Mouse (Mus musculus) heart, embryonic 14.5 days (tissue): Measurements from ENCODE around the gene Mmp23. TPM values are rescaled to one million over a fixed set of nuclear protein-coding genes. Genes with fewer than 3 reads are reported as not detected.

Source experiments
- ATAC-seq: fragments of 200-750 bp; cut with Nextera tagmentation; 2 replicates; pipeline ENCODE4 v1.8.0; 2017; ENCODE audit warnings: low read depth, moderate TSS enrichment; ENCODE audit not compliant: insufficient number of reproducible peaks, insufficient read depth, low FRiP score
- H3K27ac ChIP-seq, 2 experiments: fragments of 200-500 bp in 1 of 2; fragments of 300-500 bp in 1 of 2; sonication (generic) in 1 of 2; replicated peaks in 1 of 2; 2 replicates each; pipeline ENCODE4 v1.5.1; 2012 to 2014; ENCODE audit warnings: low read depth in 2 of 2, low read length in 2 of 2, control low read depth in 1 of 2, mild to moderate bottlenecking in 1 of 2, mixed read lengths in 1 of 2; ENCODE audit not compliant: control insufficient read depth in 1 of 2, insufficient read depth in 1 of 2
- H3K27me3 ChIP-seq: fragments of 300-500 bp; sonication (generic); 2 replicates; pipeline ENCODE4 v1.6.1; 2014; ENCODE audit warnings: mild to moderate bottlenecking, low read length, control low read depth; ENCODE audit not compliant: control insufficient read depth, insufficient read depth
- H3K36me3 ChIP-seq: fragments of 300-500 bp; sonication (generic); 2 replicates; pipeline ENCODE4 v1.6.1; 2014; ENCODE audit warnings: mild to moderate bottlenecking, control low read depth, low read length, mixed read lengths; ENCODE audit not compliant: control insufficient read depth, insufficient read depth
- H3K4me1 ChIP-seq, 2 experiments: fragments of 200-500 bp in 1 of 2; fragments of 300-500 bp in 1 of 2; sonication (generic) in 1 of 2; 2 replicates each; pipeline ENCODE4 v1.6.1; 2012 to 2014; ENCODE audit warnings: low read length in 2 of 2, control low read depth in 1 of 2, mixed read lengths in 1 of 2; ENCODE audit not compliant: control insufficient read depth in 2 of 2, insufficient read depth in 2 of 2
- H3K4me2 ChIP-seq: fragments of 300-500 bp; sonication (generic); 2 replicates; pipeline ENCODE4 v1.6.1; 2014; ENCODE audit warnings: mild to moderate bottlenecking, low read length
- H3K4me3 ChIP-seq, 2 experiments: fragments of 200-500 bp in 1 of 2; fragments of 300-500 bp in 1 of 2; sonication (generic) in 1 of 2; 2 replicates each; pipeline ENCODE4 v1.5.1; 2012 to 2014; ENCODE audit warnings: low read length in 2 of 2, mild to moderate bottlenecking in 2 of 2, control low read depth in 1 of 2, low read depth in 1 of 2, moderate library complexity in 1 of 2; ENCODE audit not compliant: control insufficient read depth in 1 of 2, insufficient read depth in 1 of 2
- H3K9ac ChIP-seq: fragments of 300-500 bp; sonication (generic); 2 replicates; pipeline ENCODE4 v1.6.1; 2014; ENCODE audit warnings: mild to moderate bottlenecking, low read length
- H3K9me3 ChIP-seq: fragments of 300-500 bp; sonication (generic); 2 replicates; pipeline ENCODE4 v1.6.1; 2016; ENCODE audit warnings: low read length, control low read depth; ENCODE audit not compliant: control insufficient read depth
- WGBS: fragments of 180-500 bp; shearing (Covaris S2); extraction: QIAGEN DNeasy Blood & Tissue Kit; methylation state at CpG from one replicate; pipeline ENCODE4 v1.1.7; 2014; 5-methylcytosine and 5-hydroxymethylcytosine counted together
- polyA plus RNA-seq: library from polyadenylated mRNA; unstranded; fragments of >200 nt; fragmentation: Nextera tagmentation; extraction: Ambion mirVana; gene quantifications from 2 replicates; pipeline ENCODE4 v1.2.1, GENCODE M21; 2014

Gene Mmp23
- polyA plus RNA-seq, 1 experiment from 2014 or later, result 67.1 TPM

GRCm38 (mm10) chr4:155669598-155670075 is 16.5 kb upstream of the Mmp23 start:
- H3K9ac ChIP-seq, result peak overlapping the region; percentile 92
- 3% methylated on average over 8 of the region's 8 CpGs for WGBS
- no peak overlapping the region for H3K27ac ChIP-seq

DNA sequence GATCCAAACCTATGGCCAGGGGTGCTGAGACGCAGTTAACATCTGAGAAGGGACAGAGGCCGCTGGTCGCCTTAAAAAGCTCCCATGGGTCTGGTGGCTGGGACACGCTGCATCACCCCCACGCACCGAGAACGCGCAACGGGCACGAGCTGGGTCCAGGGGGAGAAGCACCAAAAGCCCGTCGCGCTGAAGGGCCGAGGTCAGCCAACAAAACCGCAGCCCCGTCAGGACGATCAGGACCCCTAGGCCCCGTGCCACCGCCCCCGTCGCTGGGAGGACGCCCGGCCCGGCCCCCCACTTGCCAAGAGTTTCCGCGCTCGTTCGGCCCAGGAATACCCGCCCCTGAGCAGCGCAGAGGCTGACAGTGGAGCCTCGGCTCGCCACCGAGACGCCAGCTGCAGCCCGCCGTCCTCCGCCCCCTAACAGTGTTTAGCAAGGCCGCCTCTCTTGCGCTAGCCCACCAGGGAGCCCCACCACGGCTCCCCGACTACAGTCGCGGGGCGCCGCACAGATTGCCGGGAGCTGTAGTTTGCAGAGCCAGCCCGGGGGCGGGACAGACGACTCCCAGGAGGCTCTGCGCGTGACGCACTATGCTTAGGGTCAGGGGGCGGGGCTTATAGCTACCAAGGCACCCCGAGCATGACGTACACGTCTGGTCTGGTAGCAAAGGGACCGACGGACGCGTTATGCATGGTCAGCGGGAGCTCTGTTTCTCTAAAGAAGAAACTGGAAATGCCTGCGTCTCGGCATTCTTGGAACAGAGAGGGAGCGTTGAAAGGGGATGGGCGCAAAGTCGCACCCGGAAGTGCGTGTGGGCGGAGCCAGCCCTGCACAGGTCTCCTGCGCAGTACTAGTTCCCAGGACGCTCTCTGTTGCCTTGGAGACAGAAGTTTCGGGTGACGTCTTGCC is 15.8 kb upstream of the Mmp23 start, which contains the start of gene Mib2:
TSS of gene Mib2 (minus strand) at position 510 of the 909 bp plus-strand sequence.
- peak within 1 kb of the TSS; percentile 84 for H3K4me2 ChIP-seq
- H3K36me3 ChIP-seq, result peaks cover 21% of the 10 kb centered on the region
- peak within 1 kb of the TSS; percentile 91 to 94 for H3K4me3 ChIP-seq
- H3K27me3 ChIP-seq, result no peaks in the 10 kb centered on the region
- peak; percentile 97 for ATAC-seq
- peak within 1 kb of the TSS; percentile 52 to 62; a peak in 3 of 4 replicates for H3K27ac ChIP-seq
- under 1% methylated on average over 73 of the region's 73 CpGs for WGBS
- no peaks in the 10 kb centered on the region for H3K9me3 ChIP-seq
- H3K4me1 ChIP-seq, result peaks cover 3 to 6% of the 10 kb centered on the region in 2 experiments
- H3K9ac ChIP-seq, result peak within 1 kb of the TSS; percentile 92

More at GRCm38 (mm10) chr4:155669598-155670075, 16.5 kb upstream of the Mmp23 start:
- no peaks in the 10 kb centered on the region for H3K27me3 ChIP-seq
- H3K4me1 ChIP-seq, result peaks cover 3 to 6% of the 10 kb centered on the region in 2 experiments
- peak overlapping the region; percentile 91 to 94 for H3K4me3 ChIP-seq
- H3K9me3 ChIP-seq, result no peaks in the 10 kb centered on the region
- peaks cover 14% of the 10 kb centered on the region for H3K36me3 ChIP-seq
- peak overlapping the region; percentile 84 for H3K4me2 ChIP-seq
- ATAC-seq, result no peak

DNA sequence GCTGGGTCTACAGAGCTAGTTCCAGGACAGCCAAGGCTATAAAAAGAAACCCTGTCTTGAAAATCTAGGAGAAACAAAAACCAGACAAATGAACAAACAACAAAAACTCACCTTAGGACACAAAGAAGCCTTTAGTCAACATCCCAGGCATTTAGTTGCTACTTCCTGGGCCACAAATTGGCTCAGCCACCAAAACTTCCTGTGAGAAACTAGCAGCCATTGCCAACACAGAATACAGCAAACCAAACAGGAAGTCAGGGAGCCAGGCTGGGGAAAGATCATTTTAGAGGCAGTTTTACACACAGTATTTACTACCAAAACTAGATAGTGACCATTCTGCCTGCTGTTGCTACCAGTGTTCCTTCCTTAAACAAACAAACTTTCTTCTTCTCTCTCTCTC is 13.7 kb upstream of the Mmp23 start:
- Histone ChIP-seq H3K9me3 (no peaks in the 10 kb centered on the region), H3K4me1 (peaks cover 3 to 13% of the 10 kb centered on the region in 2 experiments), H3K27ac (0 out of 4 replicates have a peak overlapping the region, but pooled peaks of 1 of the 2 experiments have one; percentile 9), H3K9ac (no peak overlapping the region), H3K4me3 (no peak overlapping the region), H3K27me3 (no peaks in the 10 kb centered on the region), H3K4me2 (no peak overlapping the region), H3K36me3 (peaks cover 30% of the 10 kb centered on the region)
- ATAC-seq, result no peak

GRCm38 (mm10) chr4:155660641-155661040 is 7.5 kb upstream of the Mmp23 start:
- H3K4me3 ChIP-seq, result no peak overlapping the region
- 54% methylated on average over 12 of the region's 12 CpGs for WGBS
- H3K9ac ChIP-seq, result no peak overlapping the region
- H3K27ac ChIP-seq, result peak overlapping the region in 1 of 2 experiments; percentile 33; a peak in 1 of 4 replicates
- H3K36me3 ChIP-seq, result peaks cover 49% of the 10 kb centered on the region
- H3K4me1 ChIP-seq, result peaks cover 7 to 17% of the 10 kb centered on the region in 2 experiments
- peak; percentile 32; the same call in 1 of the 2 replicates for ATAC-seq
- no peaks in the 10 kb centered on the region for H3K9me3 ChIP-seq
- H3K4me2 ChIP-seq, result no peak overlapping the region
- H3K27me3 ChIP-seq, result no peaks in the 10 kb centered on the region

DNA sequence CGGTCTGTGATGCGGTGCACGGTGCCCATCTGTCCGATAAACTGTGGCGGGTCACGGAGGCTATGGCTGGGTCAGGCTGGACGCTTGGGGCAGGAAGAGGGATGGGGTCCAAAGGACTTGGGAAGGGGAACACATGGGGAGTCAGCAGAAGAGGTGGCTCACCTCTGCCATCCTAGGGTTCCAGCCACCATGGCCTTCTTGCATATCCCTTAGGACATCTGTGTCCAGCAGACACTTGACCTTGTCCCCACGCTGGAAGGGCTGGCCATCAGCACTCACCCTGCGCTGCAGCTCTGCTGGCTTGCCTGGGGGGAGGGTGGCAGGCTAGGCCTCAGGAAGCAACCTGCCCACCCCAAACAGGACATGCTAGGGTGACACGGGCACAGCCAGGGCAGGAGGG is 5.8 kb upstream of the Mmp23 start:
- no peaks in the 10 kb centered on the region for H3K9me3 ChIP-seq
- H3K4me1 ChIP-seq, result peaks cover 19 to 32% of the 10 kb centered on the region in 2 experiments
- no peak for ATAC-seq
- peaks cover 38% of the 10 kb centered on the region for H3K36me3 ChIP-seq
- H3K27me3 ChIP-seq, result peaks cover 10% of the 10 kb centered on the region
- H3K9ac ChIP-seq, result no peak overlapping the region
- no peak overlapping the region for H3K4me3 ChIP-seq
- 85% methylated on average over 10 of the region's 10 CpGs for WGBS
- H3K27ac ChIP-seq, result no peak overlapping the region
- no peak overlapping the region for H3K4me2 ChIP-seq

DNA sequence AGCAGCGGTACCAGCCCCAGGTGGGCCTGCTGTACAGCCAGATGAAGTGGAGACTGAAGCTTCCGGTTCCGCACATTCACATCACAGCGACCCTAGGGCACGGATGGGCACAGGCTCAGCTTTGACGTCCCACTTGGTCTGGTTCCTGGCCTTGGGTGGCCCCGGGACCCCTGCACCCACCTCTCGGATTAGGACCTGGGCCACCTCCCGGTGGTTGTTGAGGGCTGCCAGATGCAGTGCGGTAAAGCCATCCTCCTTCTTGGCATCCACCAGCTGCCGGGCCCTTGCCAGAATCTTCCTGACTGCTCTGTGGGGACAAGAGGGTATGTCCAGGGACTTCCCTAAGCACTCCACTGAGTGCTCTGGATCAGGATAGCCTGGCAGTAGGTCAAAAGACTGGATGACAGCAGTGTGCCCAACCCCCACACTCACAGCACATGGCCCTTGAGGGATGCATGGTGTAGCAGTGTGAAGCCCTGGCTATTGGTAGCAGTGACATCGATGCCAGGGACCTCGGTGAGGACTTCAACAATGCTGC is 3.1 kb upstream of the Mmp23 start:
- no peak overlapping the region for H3K9ac ChIP-seq
- 86% methylated on average over 13 of the region's 13 CpGs for whole genome bisulfite sequencing
- peaks cover 39 to 47% of the 10 kb centered on the region in 2 experiments for H3K4me1 ChIP-seq
- ATAC-seq, result no peak
- H3K27ac ChIP-seq, result no peak overlapping the region
- H3K4me3 ChIP-seq, result no peak overlapping the region
- no peaks in the 10 kb centered on the region for H3K9me3 ChIP-seq
- H3K36me3 ChIP-seq, result peaks cover 31% of the 10 kb centered on the region
- H3K27me3 ChIP-seq, result peaks cover 13% of the 10 kb centered on the region
- no peak overlapping the region for H3K4me2 ChIP-seq

- H3K27ac ChIP-seq, result peak overlapping the region in 1 of 2 experiments; percentile 87; a peak in 2 of 4 replicates
- H3K27me3 ChIP-seq, result peaks cover 13% of the 10 kb centered on the region
- no peak for ATAC-seq
- H3K9me3 ChIP-seq, result no peaks in the 10 kb centered on the region
- WGBS, result 2% methylated on average over 52 of the region's 52 CpGs
- H3K9ac ChIP-seq, result peak overlapping the region; percentile 80
- peaks cover 45% of the 10 kb centered on the region for H3K36me3 ChIP-seq
- H3K4me1 ChIP-seq, result peaks cover 37 to 40% of the 10 kb centered on the region in 2 experiments
- peak overlapping the region; percentile 90 for H3K4me2 ChIP-seq
- peak overlapping the region; percentile 57 to 64 for H3K4me3 ChIP-seq
These were observed 1.5 kb upstream of the Mmp23 start for GRCm38 (mm10) chr4:155654456-155655298.
